Mouse (Mus musculus) heart, embryonic 11.5 days (tissue): ENCODE measurements at regions not wholly inside any gene's neighbourhood (a gene's known extent, or its start where the extent isn't known, plus 50 kb on each side); places are given as distances from the start of the nearest gene placed in this dataset.
"Not testable (repeated sequence)": the region's sequence is repeated elsewhere in the genome, so short reads cannot be mapped to it uniquely, and the experiment has no call there.

ENCODE experiments used
- ATAC-seq: fragments of 200-750 bp; cut with Nextera tagmentation; replicated peaks from 2 replicates; pipeline ENCODE4 v1.8.0; 2017; ENCODE audit warnings: moderate library complexity; ENCODE audit not compliant: insufficient number of reproducible peaks, low FRiP score, low TSS enrichment
- H3K27ac ChIP-seq: fragments of 300-500 bp; sonication (generic); 2 replicates; pipeline ENCODE4 v1.5.1; 2014; ENCODE audit warnings: mild to moderate bottlenecking, low read depth, low read length
- H3K27me3 ChIP-seq: fragments of 300-500 bp; sonication (generic); 2 replicates; pipeline ENCODE4 v1.6.1; 2014; ENCODE audit warnings: mild to moderate bottlenecking, low read length, mixed read lengths; ENCODE audit not compliant: control insufficient read depth, insufficient read depth
- H3K36me3 ChIP-seq: fragments of 300-500 bp; sonication (generic); 2 replicates; pipeline ENCODE4 v1.6.1; 2014; ENCODE audit warnings: mild to moderate bottlenecking, low read length, moderate library complexity, mixed read lengths; ENCODE audit not compliant: control insufficient read depth, insufficient read depth
- H3K4me1 ChIP-seq: fragments of 300-500 bp; sonication (generic); 2 replicates; pipeline ENCODE4 v1.6.1; 2014; ENCODE audit warnings: low read length; ENCODE audit not compliant: control insufficient read depth, insufficient read depth
- H3K4me2 ChIP-seq: fragments of 300-500 bp; sonication (generic); 2 replicates; pipeline ENCODE4 v1.6.1; 2014; ENCODE audit warnings: mild to moderate bottlenecking, moderate library complexity
- H3K4me3 ChIP-seq: fragments of 300-500 bp; sonication (generic); 2 replicates; pipeline ENCODE4 v1.5.1; 2014; ENCODE audit warnings: low read depth, low read length
- H3K9ac ChIP-seq: fragments of 300-500 bp; sonication (generic); 2 replicates; pipeline ENCODE4 v1.6.1; 2014; ENCODE audit warnings: mild to moderate bottlenecking, low read depth, low read length, moderate library complexity
- H3K9me3 ChIP-seq: fragments of 300-500 bp; sonication (generic); replicated peaks from 2 replicates; pipeline ENCODE4 v1.6.1; 2016; ENCODE audit warnings: low read length; ENCODE audit not compliant: control insufficient read depth
- WGBS: fragments of 180-500 bp; shearing (Covaris S2); extraction: QIAGEN DNeasy Blood & Tissue Kit; methylation state at CpG from one replicate; pipeline ENCODE4 v1.1.7; 2014; ENCODE audit not compliant: insufficient replicate concordance; 5-methylcytosine and 5-hydroxymethylcytosine counted together

GRCm38 (mm10) chr6:73519894-73520293, 50.4 kb upstream of the 4931417E11Rik start:
- not testable (repeated sequence) for H3K4me3 ChIP-seq, H3K36me3 ChIP-seq, H3K4me1 ChIP-seq, H3K9ac ChIP-seq, ATAC-seq, H3K9me3 ChIP-seq, H3K4me2 ChIP-seq, H3K27ac ChIP-seq, H3K27me3 ChIP-seq
- 68% methylated on average over 4 of the region's 4 CpGs for WGBS
